Comparison of ENCODE assay signal across 20 mouse cellular contexts in the genomic region with DNA sequence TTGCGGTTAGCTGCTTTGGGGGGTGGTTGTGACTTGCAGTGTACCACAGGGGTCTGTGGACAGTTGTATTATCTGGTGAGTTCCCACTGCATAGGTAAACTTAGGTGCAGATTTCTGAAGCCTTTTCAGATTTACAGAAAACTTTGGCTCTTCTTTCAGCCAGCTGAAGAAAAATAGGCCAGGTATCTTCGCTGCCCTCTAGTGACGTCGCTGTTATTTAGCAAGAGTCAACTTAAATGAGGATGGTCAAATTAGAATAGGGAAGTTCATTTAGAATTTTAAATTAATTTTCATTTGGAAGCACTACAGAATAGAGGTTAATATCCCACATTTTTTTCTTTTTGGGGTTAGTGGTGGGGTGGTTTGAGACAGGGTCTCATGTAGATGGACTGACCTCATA. TPM values are rescaled to one million over a fixed set of nuclear protein-coding genes. Genes with fewer than 3 reads are reported as not detected.
A peak's percentile ranks its signal among the peaks of the same experiment; 100 is the strongest.
DNase-seq lines count a peak whose midpoint lies in the region; ATAC-seq and TF ChIP-seq lines count a peak whose summit lies in the region.
"Had no signal": no experiment of that assay in that cellular context is flagged by ENCODE, and none has a peak within 500 bp of the region (broad histone marks: within the 10 kb centered on the region; RNA-seq: fewer than 3 reads in every experiment).

No protein-coding gene starts in this region.

- peak; percentile 36 for TF ChIP-seq CTCF in heart, adult 2 months (IDR thresholded peaks at IDR 0.05)
- peak; percentile 32 for TF ChIP-seq CTCF in liver, postnatal 0 days (IDR thresholded peaks at IDR 0.05; ENCODE audit: low read depth)

- H3K36me3 ChIP-seq in heart, adult 2 months (ENCODE audit: control insufficient read depth, insufficient read depth, low read length) = no peaks in the 10 kb centered on the region
- no peaks in the 10 kb centered on the region for H3K36me3 ChIP-seq in heart, embryonic 11.5 days (ENCODE audit: control insufficient read depth, insufficient read depth, low read length)
- no peaks in the 10 kb centered on the region for H3K36me3 ChIP-seq in liver, postnatal 0 days (replicated peaks; ENCODE audit: insufficient read depth, low read length)
- no peaks in the 10 kb centered on the region for H3K36me3 ChIP-seq in liver, embryonic 12.5 days
- H3K36me3 ChIP-seq: heart, embryonic 13.5 days had no signal

- no peak overlapping the region for H3K4me3 ChIP-seq in heart, adult 2 months
- no peak overlapping the region for H3K4me3 ChIP-seq in heart, embryonic 11.5 days (ENCODE audit: low read depth, low read length)
- no peak overlapping the region for H3K4me3 ChIP-seq in liver, postnatal 0 days (ENCODE audit: low read depth, low read length)
- H3K4me3 ChIP-seq in liver, embryonic 12.5 days = no peak overlapping the region
- H3K4me3 ChIP-seq: heart, embryonic 13.5 days had no signal

- H3K27me3 ChIP-seq in heart, adult 2 months (ENCODE audit: control insufficient read depth, insufficient read depth, low read length) = no peaks in the 10 kb centered on the region
- peaks cover 8% of the 10 kb centered on the region for H3K27me3 ChIP-seq in heart, embryonic 11.5 days (ENCODE audit: control insufficient read depth, insufficient read depth, low read length)
- H3K27me3 ChIP-seq in liver, postnatal 0 days (ENCODE audit: insufficient read depth, low read length) = 0 out of 2 replicates have a peak, but pooled peaks cover 2% of the 10 kb centered on the region
- peaks cover 13% of the 10 kb centered on the region for H3K27me3 ChIP-seq in liver, embryonic 12.5 days (replicated peaks)

- DNase-seq in heart, adult 2 months = no peak
- DNase-seq in liver, postnatal 0 days = no peak
- DNase-seq in 416B (ENCODE audit: low read depth) = peak; percentile 41
- DNase-seq in NIH3T3 (ENCODE audit: low read depth) = peak; percentile 53
- no peak for DNase-seq in ovary, postnatal 14 days (ENCODE audit: low spot score)
- DNase-seq in ovary, postnatal 36 days (ENCODE audit: low spot score) = no peak
- DNase-seq: adrenal gland, adult 8-10 months; embryo, embryonic 11 days; gastrocnemius, postnatal 36 days; kidney, adult 18-20 months; layer of hippocampus, adult 9-11 months; right cerebral cortex, adult 18-20 months had no signal

- ATAC-seq in heart, embryonic 11.5 days (replicated peaks; ENCODE audit: insufficient number of reproducible peaks, low FRiP score, low TSS enrichment) = no peak
- no peak for ATAC-seq in liver, postnatal 0 days
- no peak for ATAC-seq in liver, embryonic 12.5 days
- ATAC-seq: CD4-positive, CD25-positive, alpha-beta regulatory T cell, adult 4 months had no signal

- H3K27ac ChIP-seq in heart, adult 2 months = no peak overlapping the region
- H3K27ac ChIP-seq in heart, embryonic 11.5 days (ENCODE audit: low read depth, low read length) = no peak overlapping the region
- no peak overlapping the region for H3K27ac ChIP-seq in liver, postnatal 0 days (ENCODE audit: low read depth)
- no peak overlapping the region for H3K27ac ChIP-seq in liver, embryonic 12.5 days
- H3K27ac ChIP-seq: heart, embryonic 13.5 days; liver, embryonic 14.5 days had no signal

- no peak for TF ChIP-seq EP300 in heart, adult 2 months (IDR thresholded peaks at IDR 0.05; ENCODE audit: insufficient read depth, low read depth, low read length)
- no peak for TF ChIP-seq EP300 in liver, postnatal 0 days (IDR thresholded peaks at IDR 0.05; ENCODE audit: low read depth)

- no peak for TF ChIP-seq POLR2A in heart, adult 2 months (IDR thresholded peaks at IDR 0.05; ENCODE audit: insufficient read depth, low read depth, low read length)

- H3K79me2 ChIP-seq in heart, adult 2 months (replicated peaks; ENCODE audit: control insufficient read depth, insufficient read depth, low read length) = no peaks in the 10 kb centered on the region

- no peaks in the 10 kb centered on the region for H3K4me1 ChIP-seq in heart, adult 2 months (ENCODE audit: control insufficient read depth, insufficient read depth, low read length)
- H3K4me1 ChIP-seq in heart, embryonic 11.5 days (ENCODE audit: control insufficient read depth, insufficient read depth, low read length) = no peaks in the 10 kb centered on the region
- H3K4me1 ChIP-seq in liver, postnatal 0 days (ENCODE audit: insufficient read depth) = no peaks in the 10 kb centered on the region
- H3K4me1 ChIP-seq in liver, embryonic 12.5 days = no peaks in the 10 kb centered on the region
- H3K4me1 ChIP-seq: heart, embryonic 13.5 days had no signal

- H3K9ac ChIP-seq in heart, adult 2 months (ENCODE audit: low read depth, low read length) = no peak overlapping the region
- H3K9ac ChIP-seq in heart, embryonic 11.5 days (ENCODE audit: low read depth, low read length) = no peak overlapping the region
- no peak overlapping the region for H3K9ac ChIP-seq in liver, postnatal 0 days (replicated peaks)
- H3K9ac ChIP-seq in liver, embryonic 12.5 days = no peak overlapping the region
- H3K9ac ChIP-seq: heart, embryonic 13.5 days; liver, embryonic 14.5 days had no signal

- H3K9me3 ChIP-seq in heart, embryonic 11.5 days (replicated peaks; ENCODE audit: control insufficient read depth, low read length) = no peaks in the 10 kb centered on the region
- H3K9me3 ChIP-seq in liver, postnatal 0 days (ENCODE audit: low read length) = no peaks in the 10 kb centered on the region
- no peaks in the 10 kb centered on the region for H3K9me3 ChIP-seq in liver, embryonic 12.5 days (replicated peaks)
- H3K9me3 ChIP-seq: heart, embryonic 13.5 days had no signal

- WGBS in heart, adult 2 months = 60% methylated on average over 4 of the region's 4 CpGs
- WGBS in heart, embryonic 11.5 days (ENCODE audit: insufficient replicate concordance) = 53% methylated on average over 4 of the region's 4 CpGs
- 53% methylated on average over 4 of the region's 4 CpGs for WGBS in liver, postnatal 0 days (ENCODE audit: insufficient replicate concordance)
- 46% methylated on average over 4 of the region's 4 CpGs for WGBS in liver, embryonic 12.5 days (ENCODE audit: insufficient replicate concordance)

- H3K4me2 ChIP-seq in heart, embryonic 11.5 days = no peak overlapping the region
- no peak overlapping the region for H3K4me2 ChIP-seq in liver, postnatal 0 days (ENCODE audit: low read depth, low read length)
- H3K4me2 ChIP-seq in liver, embryonic 12.5 days = no peak overlapping the region
- H3K4me2 ChIP-seq: heart, embryonic 13.5 days had no signal

- intact Hi-C loops in heart, adult 2 months (cut with DNase I) = loop anchor here (10.0 kb wide), 1 partner anchor 761 kb away; no protein-coding TSS in a partner anchor

RNA-seq across cellular contexts. Expression of a gene that starts 30.6 kb away (rescaled TPM):
- under 1 TPM in 1 of 2 experiments, not detected in 1; 0.10 TPM for total RNA-seq in heart, adult 2 months (2021)
- 0.09 and 0.27 TPM in 2 replicates for polyA plus RNA-seq in heart, adult 2 months (2012; rRNA removed)
- 1.1 and 1.7 TPM in 2 replicates for polyA plus RNA-seq in heart, embryonic 11.5 days (2014; fragmentation: Nextera tagmentation; extraction: Ambion mirVana)
- polyA plus RNA-seq in liver, postnatal 0 days (2015; fragmentation: Nextera tagmentation; extraction: Ambion mirVana) = not detected in 2 replicates
- polyA plus RNA-seq in liver, embryonic 12.5 days (2016; fragmentation: Nextera tagmentation; extraction: Ambion mirVana) = 0.28 and 0.45 TPM in 2 replicates
- total RNA-seq: adrenal gland, adult 8-10 months; gastrocnemius, postnatal 36 days; hematopoietic stem cell, adult 5-6 weeks; megakaryocyte progenitor cell, adult 5-6 weeks; monocyte, adult 5-6 weeks had no signal
- polyA plus RNA-seq: CD4-positive, CD25-positive, alpha-beta regulatory T cell, adult 4 months had no signal

Comparison
In these comparisons a context has a peak if more than half of its experiments do, and no peak if none do; other contexts are left out.
1. DNase-seq: peak in 416B (single experiment) and NIH3T3 (single experiment); none in heart, adult 2 months (0 of 2), liver, postnatal 0 days (single experiment), ovary, postnatal 14 days (single experiment) and ovary, postnatal 36 days (single experiment).